Mouse (Mus musculus) c-Kit-positive CD71-negative TER-119-negative erythroid progenitor cells, embryonic 14.5 days (primary cell): ENCODE measurements around the gene Aldoart2.
A peak's percentile ranks its signal among the peaks of the same experiment; 100 is the strongest.
"Not testable (repeated sequence)": the region's sequence is repeated elsewhere in the genome, so short reads cannot be mapped to it uniquely, and the experiment has no call there.

Experiments
- DNase-seq: peaks from one replicate; pipeline ENCODE4 v3.0.0-alpha.2; 2013; ENCODE audit warnings: low read depth

Aldoart2 gene

DNA sequence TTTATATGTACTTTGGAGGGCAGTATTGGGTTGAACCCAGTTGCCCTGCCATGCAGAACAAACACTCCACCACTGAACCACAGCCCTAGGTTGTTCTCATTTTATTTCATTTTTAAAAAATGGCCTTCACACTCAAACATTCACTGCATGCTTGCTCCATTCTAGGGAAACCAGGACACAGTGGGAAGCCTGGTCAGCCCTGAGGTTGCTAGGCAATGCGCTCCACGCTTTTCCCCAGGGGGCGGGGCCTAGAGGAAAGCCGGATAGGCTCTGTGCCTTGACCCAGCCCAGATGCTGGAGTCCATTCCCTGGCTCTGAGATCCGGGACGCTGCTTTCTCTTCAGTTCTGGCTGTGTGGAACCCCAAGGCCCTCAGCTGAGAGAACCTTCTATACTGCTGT, 8.8 kb downstream of the Aldoart2 start:
- no peak for DNase-seq

GRCm38 (mm10) chr12:55586936-55587335, 21.9 kb downstream of the Aldoart2 start:
- DNase-seq: not testable (repeated sequence)

DNA sequence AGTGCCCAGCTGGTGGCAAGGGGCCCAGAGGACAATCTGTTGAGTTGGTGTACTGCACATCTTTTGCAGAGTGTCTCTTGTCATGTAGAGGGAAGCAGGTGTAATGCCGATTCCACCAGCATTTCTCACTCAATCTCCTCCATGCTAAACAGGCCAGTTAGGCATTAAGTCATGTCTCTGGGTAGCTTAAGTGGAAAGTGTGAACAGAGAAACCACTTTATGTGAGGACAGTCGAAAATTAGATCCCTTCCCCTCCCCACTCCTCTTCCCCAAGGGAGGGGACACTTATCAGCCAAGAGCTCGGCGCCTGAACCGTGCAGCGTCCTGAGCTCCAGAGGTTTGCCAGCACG, 33.5 kb downstream of the Aldoart2 start:
- DNase-seq: no peak

GRCm38 (mm10) chr12:55598887-55599561, 34.0 kb downstream of the Aldoart2 start, which contains the start of gene Insm2:
Insm2 (plus strand) TSS chr12:55599427.
- DNase-seq: no peak

DNA sequence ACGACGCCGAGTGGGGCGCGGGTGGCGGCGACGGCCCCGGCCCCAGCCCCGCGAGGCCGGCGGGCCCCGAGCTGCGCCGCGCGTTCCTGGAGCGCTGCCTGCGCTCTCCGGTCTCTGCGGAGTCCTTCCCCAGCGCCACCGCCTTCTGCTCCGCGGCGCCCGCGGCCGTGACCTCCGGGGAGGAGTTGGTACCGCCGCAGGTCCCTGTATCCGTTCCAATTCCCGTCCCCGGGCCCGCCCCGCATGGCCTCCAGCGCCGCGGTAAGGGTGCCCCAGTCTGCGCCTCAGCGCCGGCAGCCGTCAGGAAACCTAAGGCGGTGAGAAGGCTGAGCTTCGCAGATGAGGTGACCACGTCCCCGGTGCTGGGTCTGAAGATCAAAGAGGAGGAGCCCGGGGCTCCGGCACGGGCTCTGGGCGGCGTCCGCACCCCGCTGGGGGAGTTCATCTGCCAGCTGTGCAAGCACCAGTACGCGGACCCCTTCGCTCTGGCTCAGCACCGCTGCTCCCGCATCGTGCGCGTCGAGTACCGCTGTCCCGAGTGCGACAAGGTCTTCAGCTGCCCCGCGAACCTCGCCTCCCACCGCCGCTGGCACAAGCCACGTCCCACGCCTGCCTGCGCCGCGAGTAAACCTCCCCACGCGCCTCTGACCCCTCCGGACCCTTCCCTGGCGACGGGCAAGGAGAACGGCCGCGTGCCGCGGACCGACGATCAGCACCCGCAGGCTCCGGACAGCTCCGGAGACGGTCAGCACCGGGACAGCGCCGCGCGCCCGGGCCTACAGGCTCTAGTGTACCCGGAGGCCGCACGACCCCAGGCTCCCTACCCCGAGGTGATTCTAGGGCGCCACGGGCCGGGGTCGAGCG, 34.8 kb downstream of the Aldoart2 start:
- peak; percentile 47 for DNase-seq

- no peak for DNase-seq
Observed at GRCm38 (mm10) chr12:55600503-55600994, 35.5 kb downstream of the Aldoart2 start.

DNA sequence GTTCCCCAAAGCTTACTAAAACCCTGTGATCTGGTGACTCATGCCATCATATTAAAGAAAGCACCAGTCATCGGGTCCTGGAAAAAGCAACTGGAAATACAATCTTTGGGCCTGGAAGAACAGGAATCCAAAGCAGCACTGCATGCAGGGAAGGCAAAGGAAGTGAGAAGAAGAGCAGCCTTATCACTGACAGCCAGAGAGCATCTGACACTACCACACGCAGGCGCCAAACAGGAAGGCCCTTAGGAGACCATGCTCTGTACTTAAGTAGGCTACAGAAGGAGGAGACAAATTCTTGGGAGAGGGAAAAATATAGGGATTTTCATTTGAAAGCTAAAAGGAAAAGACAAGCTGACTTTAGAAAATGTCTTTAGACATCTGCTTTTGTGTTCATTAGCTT, 39.4 kb downstream of the Aldoart2 start:
- no peak for DNase-seq

- no peak for DNase-seq
Observed at GRCm38 (mm10) chr12:55607902-55608301, 42.9 kb downstream of the Aldoart2 start.

GRCm38 (mm10) chr12:55610812-55611211, 45.8 kb downstream of the Aldoart2 start:
- no peak for DNase-seq
